Mouse (Mus musculus): ENCODE results near the gene Rinl.

DNA sequence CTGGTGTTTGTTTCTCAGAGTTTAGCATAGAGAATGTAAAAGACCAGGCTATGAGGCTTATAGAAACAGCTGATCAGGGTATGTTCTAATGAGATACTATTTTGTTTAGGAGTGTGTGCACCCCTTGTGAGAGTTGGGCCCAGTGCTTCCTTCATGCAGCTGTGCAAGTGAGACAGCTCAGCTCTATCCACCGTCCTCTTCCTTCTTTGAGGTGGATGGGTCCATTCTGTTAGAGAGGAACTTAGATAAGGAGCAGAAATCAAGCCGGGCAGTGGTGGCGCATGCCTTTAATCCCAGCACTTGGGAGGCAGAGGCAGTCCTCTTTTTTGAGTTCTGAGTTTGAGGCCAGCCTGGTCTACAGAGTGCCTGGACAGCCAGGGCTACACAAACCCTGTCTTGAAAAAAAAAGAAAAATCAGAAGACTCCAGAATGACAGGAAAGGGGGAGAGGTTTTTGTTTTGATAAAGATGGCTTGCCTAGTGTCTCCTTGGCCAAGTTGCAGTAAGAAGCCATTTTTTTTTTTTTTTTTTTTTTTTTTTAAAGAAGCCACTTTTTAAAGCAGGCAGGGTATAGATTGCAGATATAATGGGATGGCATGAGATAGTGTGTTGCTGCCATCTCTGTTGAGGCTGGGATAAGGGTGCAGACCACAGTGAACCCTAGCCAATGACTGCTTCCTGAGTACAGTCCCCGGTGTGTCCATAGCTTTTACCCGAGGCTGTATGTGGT is 25.7 kb downstream of the Rinl start:
- TF ChIP-seq CTCF (IDR thresholded peaks at IDR 0.05; ENCODE audit: control insufficient read depth, insufficient read depth, insufficient read length) (no peak), MYOD1 (IDR thresholded peaks at IDR 0.05; ENCODE audit: control insufficient read depth, insufficient read length, low read depth) (no peak), CEBPB (IDR thresholded peaks at IDR 0.05; ENCODE audit: low read depth) (no peak)

Data from C2C12 (cell line).